Mouse (Mus musculus) small intestine, adult 2 months (tissue): Measurements from ENCODE around the gene Gm4737.

Experiments
- CTCF ChIP-seq: fragments of 200-500 bp; IDR thresholded peaks from 2 replicates; pipeline ENCODE4 v1.5.1; 2012; ENCODE audit warnings: low read depth, mild to moderate bottlenecking, control low read depth, inconsistent platforms, low read length, moderate library complexity, mixed read lengths; ENCODE audit not compliant: insufficient replicate concordance, insufficient read length; ENCODE audit errors: extremely low read depth
- POLR2A ChIP-seq: fragments of 200-500 bp; IDR thresholded peaks from 2 replicates; pipeline ENCODE4 v1.6.1; 2012; ENCODE audit warnings: low read depth, mild to moderate bottlenecking, control low read depth, inconsistent platforms, low read length, moderate library complexity

DNA sequence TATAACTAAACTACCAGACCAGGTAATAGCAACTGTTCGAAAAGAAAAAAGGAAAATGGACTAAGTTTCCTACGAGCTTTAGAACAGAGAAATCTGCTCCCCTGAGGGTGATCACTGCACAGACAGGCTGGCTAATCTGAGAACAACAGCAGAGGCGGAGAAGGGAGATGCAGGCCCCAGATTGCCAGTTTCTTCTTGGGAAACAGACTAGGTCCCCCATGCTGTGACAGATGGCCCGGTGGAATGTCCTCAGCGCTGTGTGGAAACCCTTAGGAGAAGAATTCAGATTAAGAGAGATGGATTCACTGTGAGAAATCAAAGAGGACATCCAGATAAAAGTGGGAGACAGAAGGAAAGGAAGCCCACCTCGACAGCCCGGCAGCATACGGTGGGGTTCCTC lies 45.3 kb downstream of the Gm4737 start:
- TF ChIP-seq POLR2A = no peak
- TF ChIP-seq CTCF = no peak
